Mouse (Mus musculus): ENCODE measurements around the gene Mxi1.
"Not testable (repeated sequence)": the region's sequence is repeated elsewhere in the genome, so short reads cannot be mapped to it uniquely, and the experiment has no call there.

Mxi1 gene

GRCm38 (mm10) chr19:53364551-53364950, 54.2 kb downstream of the Mxi1 start:
- DNase-seq (ENCODE audit: low read depth, low spot score) = no peak

- no peak for DNase-seq (ENCODE audit: low read depth, low spot score)
These were observed 54.6 kb downstream of the Mxi1 start for GRCm38 (mm10) chr19:53364963-53365362.

- no peak for DNase-seq (ENCODE audit: low read depth, low spot score)
These were observed 55.9 kb downstream of the Mxi1 start for GRCm38 (mm10) chr19:53366057-53366775.

- DNase-seq (ENCODE audit: low read depth, low spot score) = no peak
These were observed 56.6 kb downstream of the Mxi1 start for GRCm38 (mm10) chr19:53366881-53367280.

- DNase-seq (ENCODE audit: low read depth, low spot score) = peak; percentile 65
These were observed 59.2 kb downstream of the Mxi1 start for GRCm38 (mm10) chr19:53369469-53370043.

- no peak for DNase-seq (ENCODE audit: low read depth, low spot score)
These were observed 59.9 kb downstream of the Mxi1 start for GRCm38 (mm10) chr19:53370233-53370632.

GRCm38 (mm10) chr19:53371666-53372065, 61.3 kb downstream of the Mxi1 start, which contains the start of gene Gm10197:
Gene Gm10197 (minus strand): TSS chr19:53371766.
- DNase-seq (ENCODE audit: low read depth, low spot score) = no peak

- DNase-seq (ENCODE audit: low read depth, low spot score) = no peak
These were observed 63.3 kb downstream of the Mxi1 start for GRCm38 (mm10) chr19:53373570-53373969.

- no peak for DNase-seq (ENCODE audit: low read depth, low spot score)
These were observed 65.0 kb downstream of the Mxi1 start for GRCm38 (mm10) chr19:53375299-53375698.

- DNase-seq (ENCODE audit: low read depth, low spot score) = no peak
These were observed 65.5 kb downstream of the Mxi1 start for GRCm38 (mm10) chr19:53375816-53376215.

GRCm38 (mm10) chr19:53377652-53378051, 67.3 kb downstream of the Mxi1 start:
- DNase-seq (ENCODE audit: low read depth, low spot score) = no peak

- no peak for DNase-seq (ENCODE audit: low read depth, low spot score)
These were observed 68.1 kb downstream of the Mxi1 start for GRCm38 (mm10) chr19:53378421-53378820.

GRCm38 (mm10) chr19:53383336-53383735, 73.0 kb downstream of the Mxi1 start:
- no peak for DNase-seq (ENCODE audit: low read depth, low spot score)

GRCm38 (mm10) chr19:53389417-53389816, 79.1 kb downstream of the Mxi1 start:
- DNase-seq (ENCODE audit: low read depth, low spot score) = no peak

GRCm38 (mm10) chr19:53389851-53390431, 79.6 kb downstream of the Mxi1 start:
- no peak for DNase-seq (ENCODE audit: low read depth, low spot score)

- DNase-seq (ENCODE audit: low read depth, low spot score) = peak; percentile 99
These were observed 80.2 kb downstream of the Mxi1 start, which contains the start of gene Smndc1 for GRCm38 (mm10) chr19:53390495-53391007. Gene Smndc1 (minus strand): TSS chr19:53390578.

- no peak for DNase-seq (ENCODE audit: low read depth, low spot score)
These were observed 81.1 kb downstream of the Mxi1 start for GRCm38 (mm10) chr19:53391386-53391785.

- no peak for DNase-seq (ENCODE audit: low read depth, low spot score)
These were observed 81.5 kb downstream of the Mxi1 start for GRCm38 (mm10) chr19:53391787-53392186.

- no peak for DNase-seq (ENCODE audit: low read depth, low spot score)
These were observed 82.5 kb downstream of the Mxi1 start for GRCm38 (mm10) chr19:53392781-53393343.

- no peak for DNase-seq (ENCODE audit: low read depth, low spot score)
These were observed 83.3 kb downstream of the Mxi1 start for GRCm38 (mm10) chr19:53393646-53394045.

- peak; percentile 58 for DNase-seq (ENCODE audit: low read depth, low spot score)
These were observed 84.2 kb downstream of the Mxi1 start for GRCm38 (mm10) chr19:53394552-53394951.

- DNase-seq (ENCODE audit: low read depth, low spot score) = not testable (repeated sequence)
These were observed 84.6 kb downstream of the Mxi1 start for GRCm38 (mm10) chr19:53394956-53395355.

Data from retina, postnatal 7 days (tissue).